Mouse (Mus musculus) CD4-positive helper T cell, adult 2 months (primary cell): ENCODE data around the gene Jmjd4.

Experiments
- DNase-seq: peaks from one replicate; pipeline ENCODE4 v3.0.0-alpha.2; 2012; ENCODE audit warnings: low read depth, missing footprints, low spot score

Jmjd4 gene

DNA sequence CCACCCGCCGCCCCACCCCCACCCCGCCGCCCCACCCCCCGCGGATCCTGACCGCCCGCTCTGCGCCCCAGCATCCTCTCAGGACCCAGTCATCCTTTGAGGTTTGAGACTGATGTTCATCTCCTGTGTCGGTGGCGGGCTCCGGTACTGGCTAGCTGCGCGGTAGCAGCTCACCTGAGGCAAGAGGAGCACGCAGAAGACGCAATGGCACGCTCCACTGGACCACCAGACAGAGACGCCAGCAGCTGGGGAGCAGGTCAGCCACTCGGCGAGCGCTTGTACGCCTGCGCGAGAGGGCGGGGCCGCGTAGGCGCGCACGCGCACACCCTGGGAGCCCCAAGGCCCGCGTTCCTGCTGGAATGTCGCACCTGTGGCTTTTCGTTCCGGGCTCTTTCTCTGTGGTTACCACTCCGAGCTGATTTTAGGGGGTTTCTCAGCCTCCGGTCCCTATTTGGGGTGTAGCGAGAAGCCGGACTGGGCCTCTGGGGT is at the start of gene Jmjd4:
Gene Jmjd4 (plus strand): TSS at position 305 of the 489 bp plus-strand sequence.
- DNase-seq, result peak; percentile 86

DNA sequence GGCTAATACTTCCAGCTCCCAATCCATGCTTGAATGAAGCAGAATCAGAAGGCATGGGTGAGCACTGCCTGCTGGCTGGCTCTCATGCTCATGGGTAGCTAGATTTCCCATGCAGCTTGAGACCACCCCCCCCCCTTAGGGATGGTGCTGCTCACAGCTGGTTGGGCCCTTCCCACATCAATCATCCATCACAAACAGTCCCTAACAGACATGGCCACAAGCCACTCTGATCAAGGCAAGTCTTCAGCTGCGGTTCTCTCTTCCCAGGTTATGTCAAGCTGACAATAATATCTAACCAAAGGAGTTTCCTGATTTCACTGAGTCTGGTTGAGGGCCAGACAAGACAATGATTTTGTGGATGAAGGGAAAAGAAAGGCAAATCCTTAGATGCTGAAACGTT is 49.0 kb upstream of the Jmjd4 start:
- DNase-seq, result no peak

DNA sequence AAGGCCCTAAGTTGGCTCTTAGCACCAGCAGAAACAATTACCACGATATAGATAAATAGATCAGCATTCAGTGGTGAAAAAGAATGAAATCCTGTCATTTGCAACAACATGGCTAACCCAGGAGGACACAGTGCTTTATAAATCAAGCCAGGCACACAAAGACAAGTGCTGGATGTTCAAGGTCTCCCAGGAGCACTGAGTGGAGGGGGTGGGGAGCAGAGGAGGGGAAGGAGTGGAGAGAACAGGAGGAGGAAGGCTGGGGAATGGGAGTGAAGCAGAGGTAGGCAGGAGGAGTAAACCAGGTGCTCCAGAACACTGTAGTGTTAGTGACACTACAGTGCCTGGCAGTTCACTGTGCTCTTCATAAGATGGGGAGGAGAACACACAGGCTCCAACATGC is 44.1 kb upstream of the Jmjd4 start:
- DNase-seq, result no peak

DNA sequence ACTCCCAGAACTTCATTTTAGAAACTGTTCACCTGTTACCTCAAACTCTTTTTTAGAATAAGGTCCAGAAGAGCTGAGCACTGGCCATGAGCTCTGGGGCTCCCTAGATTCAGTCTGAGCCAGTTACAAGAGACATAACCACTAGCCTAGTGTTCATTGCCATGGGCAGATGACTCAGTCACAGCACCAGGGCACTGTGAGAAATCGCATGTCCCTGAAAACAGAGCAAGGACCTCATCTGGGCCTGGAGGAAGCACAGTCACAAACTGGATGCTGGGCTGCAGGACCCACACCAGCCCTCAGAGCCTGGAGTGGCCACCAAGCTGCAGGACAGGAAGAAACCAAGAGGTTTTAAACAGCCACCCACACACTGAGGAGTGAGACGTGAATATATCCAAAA is 39.0 kb upstream of the Jmjd4 start:
- no peak for DNase-seq

DNA sequence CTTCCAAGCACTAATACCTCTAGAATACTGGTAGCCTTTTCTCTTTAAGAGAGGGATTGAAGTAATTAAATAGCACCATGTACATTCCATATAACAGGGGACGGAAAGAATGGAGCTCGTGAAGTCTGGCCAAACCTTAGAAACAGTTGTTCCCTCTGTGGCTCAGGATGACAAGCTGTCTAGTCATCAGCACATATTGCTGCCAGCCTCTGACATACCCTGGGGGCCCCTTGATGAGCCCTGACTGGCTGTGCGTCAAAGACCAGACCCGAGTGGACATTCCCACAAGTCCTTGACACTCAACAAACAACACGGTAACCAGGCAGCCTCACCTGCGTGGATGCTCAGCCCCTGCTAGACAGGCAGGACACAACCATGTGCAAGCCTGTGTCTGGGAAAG is 37.8 kb upstream of the Jmjd4 start:
- DNase-seq, result no peak

- no peak for DNase-seq
Observed at GRCm38 (mm10) chr11:59412999-59413863, 36.6 kb upstream of the Jmjd4 start.

- no peak for DNase-seq
Observed at GRCm38 (mm10) chr11:59418708-59419107, 31.1 kb upstream of the Jmjd4 start.

DNA sequence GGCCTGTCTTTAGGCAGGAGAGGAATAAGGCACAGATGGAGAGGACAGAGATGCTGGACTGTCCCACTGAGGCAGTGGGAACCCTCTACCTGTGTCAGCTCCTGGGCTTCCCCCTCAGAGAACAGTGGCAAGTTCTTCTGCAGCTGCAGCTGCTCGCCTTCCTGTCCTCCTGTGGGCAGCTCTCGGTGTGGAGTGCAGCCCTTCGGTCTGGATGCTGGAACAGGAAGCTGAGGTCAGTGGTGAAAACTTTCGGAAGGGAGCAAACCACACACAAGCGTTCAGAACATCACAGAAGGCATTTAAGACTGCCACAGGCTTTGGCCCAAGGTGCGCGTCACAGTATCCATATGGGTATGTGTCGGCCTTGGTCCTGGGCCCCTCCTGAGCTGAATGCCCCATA is 28.4 kb upstream of the Jmjd4 start:
- DNase-seq, result peak; percentile 55

GRCm38 (mm10) chr11:59421967-59422366 is 27.9 kb upstream of the Jmjd4 start:
- peak; percentile 43 for DNase-seq

GRCm38 (mm10) chr11:59423010-59423588 is 26.7 kb upstream of the Jmjd4 start:
- no peak for DNase-seq

DNA sequence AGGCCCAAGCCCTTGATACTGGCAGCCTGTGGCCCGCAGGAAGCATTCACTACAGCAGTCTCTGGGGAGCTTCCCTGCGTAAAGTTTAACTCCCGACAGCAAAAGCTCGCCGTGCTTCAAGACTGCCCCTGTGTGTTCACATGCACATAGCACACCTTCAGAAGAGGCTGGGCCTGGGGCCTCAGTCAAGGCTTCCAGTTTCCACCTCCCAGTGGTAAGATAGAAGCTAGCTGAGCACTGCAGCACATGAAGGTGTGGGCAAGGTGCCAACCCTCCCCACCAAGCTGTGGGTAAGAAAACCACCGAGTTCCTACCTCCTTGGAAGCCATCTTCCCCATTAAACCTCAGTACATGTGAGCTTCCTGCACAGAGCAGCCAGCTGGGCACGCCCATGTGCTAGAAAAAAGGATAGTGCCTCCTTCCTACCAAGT is 24.2 kb upstream of the Jmjd4 start:
- DNase-seq, result peak; percentile 93

DNA sequence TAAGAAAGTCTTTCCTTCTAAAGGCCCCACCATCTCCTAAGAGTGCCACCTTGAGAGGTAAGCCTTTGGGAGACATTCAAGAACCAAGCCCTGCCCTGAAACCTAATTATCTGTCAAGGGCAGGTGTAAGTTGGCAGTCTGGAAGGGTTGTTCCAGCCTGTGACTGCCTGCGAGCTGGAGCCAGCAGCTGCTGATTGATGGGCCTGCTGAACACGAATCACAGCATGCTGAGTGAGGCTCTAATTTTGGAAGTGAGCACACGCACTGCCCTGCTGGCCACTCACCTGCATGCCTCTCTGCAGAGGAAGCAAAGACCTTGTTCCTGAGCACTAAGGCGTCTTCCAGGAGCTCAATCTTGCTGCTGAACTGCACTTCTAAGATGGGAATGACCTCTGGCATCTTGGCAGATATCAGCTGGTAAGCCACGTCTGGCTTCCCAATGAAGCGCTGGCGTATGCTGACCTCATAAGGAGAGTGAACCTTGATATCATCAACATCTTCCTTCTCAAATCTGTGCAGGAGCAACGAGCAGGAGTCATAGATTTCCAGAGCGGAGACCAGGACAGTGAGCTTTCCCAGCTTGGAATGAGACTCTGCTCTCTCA is 21.7 kb upstream of the Jmjd4 start:
- no peak for DNase-seq

DNA sequence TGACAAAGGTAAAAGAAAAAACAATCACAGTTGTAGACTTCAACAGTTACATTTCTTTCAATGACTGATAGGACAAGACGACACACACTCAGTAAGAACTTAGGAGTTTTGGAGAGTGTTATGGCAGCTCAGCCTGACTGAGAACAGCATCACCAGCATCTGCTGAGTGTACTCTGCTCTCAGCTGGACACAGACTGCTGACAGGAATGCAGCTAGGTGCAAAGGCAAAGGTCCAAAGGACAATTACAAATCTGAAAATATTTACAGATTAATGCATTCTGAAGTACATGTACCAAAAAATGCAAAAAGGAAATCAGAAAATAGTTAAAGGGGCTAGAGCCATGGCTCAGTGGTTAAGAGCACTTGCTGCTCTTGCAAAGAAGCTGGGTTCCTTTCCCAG is 19.9 kb upstream of the Jmjd4 start:
- no peak for DNase-seq

GRCm38 (mm10) chr11:59432261-59432660 is 17.6 kb upstream of the Jmjd4 start:
- no peak for DNase-seq

- no peak for DNase-seq
Observed at GRCm38 (mm10) chr11:59437954-59438353, 11.9 kb upstream of the Jmjd4 start.

GRCm38 (mm10) chr11:59443102-59443501 is 6.7 kb upstream of the Jmjd4 start:
- DNase-seq, result no peak

GRCm38 (mm10) chr11:59450230-59450771 is 456 bp downstream of the Jmjd4 start:
- peak; percentile 68 for DNase-seq

- DNase-seq, result no peak
Observed at GRCm38 (mm10) chr11:59451086-59451485, 1.2 kb downstream of the Jmjd4 start, which contains the start of gene Snap47. Gene Snap47 (minus strand): TSS chr11:59451186.

GRCm38 (mm10) chr11:59456346-59456745 is 6.5 kb downstream of the Jmjd4 start:
- DNase-seq, result no peak

GRCm38 (mm10) chr11:59456891-59457290 is 7.0 kb downstream of the Jmjd4 start:
- no peak for DNase-seq

DNA sequence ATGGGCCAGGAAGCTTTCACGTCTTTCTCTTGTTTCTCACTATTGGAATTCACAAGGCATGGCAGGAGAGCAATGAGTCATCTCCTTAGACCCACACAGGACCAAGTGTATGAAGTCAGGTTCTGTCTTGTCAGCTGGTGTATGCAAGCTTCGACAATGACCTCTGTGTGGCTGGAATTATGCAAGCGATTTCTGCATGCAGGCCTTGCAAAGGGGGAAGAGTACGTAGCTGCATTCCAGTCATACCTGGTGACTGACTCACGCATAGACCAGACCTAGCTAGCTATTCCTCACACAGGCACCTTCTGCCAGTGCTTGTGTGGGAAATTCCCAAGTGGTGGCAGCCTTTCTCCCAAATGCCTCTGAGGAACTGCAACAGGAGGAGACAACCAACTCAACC is 9.1 kb downstream of the Jmjd4 start:
- no peak for DNase-seq

GRCm38 (mm10) chr11:59460459-59460858 is 10.6 kb downstream of the Jmjd4 start:
- no peak for DNase-seq
